Mouse (Mus musculus): ENCODE data around the gene Rras2. TPM values are rescaled to one million over a fixed set of nuclear protein-coding genes. Genes with fewer than 3 reads are reported as not detected.
A peak's percentile ranks its signal among the peaks of the same experiment; 100 is the strongest.

Gene Rras2
- polyA plus RNA-seq, 1 experiment from 2014 or later, result 25.6 TPM

DNA sequence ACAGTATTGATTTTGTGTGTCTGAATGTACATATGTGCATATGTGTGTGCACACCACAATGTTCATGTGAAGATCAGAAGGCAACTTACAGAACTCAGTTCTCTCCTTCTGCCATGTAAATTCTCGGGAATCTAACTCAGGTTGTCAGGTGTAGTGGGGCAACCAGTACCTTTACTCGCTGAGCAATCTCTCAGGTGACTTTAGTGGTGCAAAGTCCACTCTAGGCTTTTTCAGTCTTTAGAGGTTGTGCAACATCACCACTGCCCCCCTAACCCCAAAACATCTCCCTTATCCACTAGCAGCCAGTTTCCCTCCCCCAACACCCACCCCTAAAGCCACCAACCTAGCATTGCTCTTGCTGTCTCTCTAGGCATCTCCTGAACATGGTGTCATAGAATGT, 43.0 kb downstream of the Rras2 start:
- H3K27ac ChIP-seq (ENCODE audit: low read depth, low read length), result no peak overlapping the region
- H3K9me3 ChIP-seq (ENCODE audit: control insufficient read depth, low read length), result no peaks in the 10 kb centered on the region
- H3K4me2 ChIP-seq (ENCODE audit: low read depth, low read length, severe bottlenecking), result no peak overlapping the region
- no peaks in the 10 kb centered on the region for H3K27me3 ChIP-seq (ENCODE audit: control insufficient read depth, insufficient read depth, low read length)
- H3K4me3 ChIP-seq (ENCODE audit: low read depth, low read length), result no peak overlapping the region
- 92% methylated on average over 2 of the region's 2 CpGs for WGBS
- no peaks in the 10 kb centered on the region for H3K36me3 ChIP-seq (ENCODE audit: control insufficient read depth, insufficient read depth, low read length)
- no peaks in the 10 kb centered on the region; the same call in 1 of the 2 replicates for H3K4me1 ChIP-seq (replicated peaks; ENCODE audit: control insufficient read depth, insufficient read depth, low read length)
- DNase-seq (ENCODE audit: low spot score) (no peak), ATAC-seq (replicated peaks; ENCODE audit: low FRiP score) (no peak)
- H3K9ac ChIP-seq (ENCODE audit: low read length), result no peak overlapping the region

DNA sequence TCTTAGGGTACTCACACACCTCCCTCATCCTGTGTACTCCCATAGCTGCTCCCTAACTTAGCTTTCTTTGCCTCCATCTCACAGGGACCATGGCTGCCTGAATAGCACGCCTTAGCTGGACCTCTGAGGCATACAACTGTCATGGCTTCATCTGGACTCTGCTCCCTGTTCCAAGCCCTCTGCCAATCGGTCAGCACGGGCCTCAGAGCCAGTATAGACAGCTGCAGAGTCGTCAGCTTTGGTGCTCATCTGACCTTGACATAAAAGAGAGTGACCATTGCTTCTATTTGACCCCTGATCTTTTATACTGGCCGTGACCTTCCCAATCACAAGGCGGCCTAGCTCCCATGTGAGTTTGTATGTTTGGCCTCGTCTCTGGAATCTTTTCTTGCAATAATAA, 43.4 kb downstream of the Rras2 start:
- no peak overlapping the region for H3K27ac ChIP-seq (ENCODE audit: low read depth, low read length)
- no peaks in the 10 kb centered on the region for H3K9me3 ChIP-seq (ENCODE audit: control insufficient read depth, low read length)
- H3K36me3 ChIP-seq (ENCODE audit: control insufficient read depth, insufficient read depth, low read length), result no peaks in the 10 kb centered on the region
- DNase-seq (ENCODE audit: low spot score) (no peak), ATAC-seq (replicated peaks; ENCODE audit: low FRiP score) (no peak)
- H3K27me3 ChIP-seq (ENCODE audit: control insufficient read depth, insufficient read depth, low read length), result no peaks in the 10 kb centered on the region
- H3K4me3 ChIP-seq (ENCODE audit: low read depth, low read length), result no peak overlapping the region
- H3K4me2 ChIP-seq (ENCODE audit: low read depth, low read length, severe bottlenecking), result no peak overlapping the region
- 74% methylated on average over 7 of the region's 7 CpGs for WGBS
- H3K4me1 ChIP-seq (replicated peaks; ENCODE audit: control insufficient read depth, insufficient read depth, low read length), result no peaks in the 10 kb centered on the region; the same call in 1 of the 2 replicates
- H3K9ac ChIP-seq (ENCODE audit: low read length), result no peak overlapping the region

DNA sequence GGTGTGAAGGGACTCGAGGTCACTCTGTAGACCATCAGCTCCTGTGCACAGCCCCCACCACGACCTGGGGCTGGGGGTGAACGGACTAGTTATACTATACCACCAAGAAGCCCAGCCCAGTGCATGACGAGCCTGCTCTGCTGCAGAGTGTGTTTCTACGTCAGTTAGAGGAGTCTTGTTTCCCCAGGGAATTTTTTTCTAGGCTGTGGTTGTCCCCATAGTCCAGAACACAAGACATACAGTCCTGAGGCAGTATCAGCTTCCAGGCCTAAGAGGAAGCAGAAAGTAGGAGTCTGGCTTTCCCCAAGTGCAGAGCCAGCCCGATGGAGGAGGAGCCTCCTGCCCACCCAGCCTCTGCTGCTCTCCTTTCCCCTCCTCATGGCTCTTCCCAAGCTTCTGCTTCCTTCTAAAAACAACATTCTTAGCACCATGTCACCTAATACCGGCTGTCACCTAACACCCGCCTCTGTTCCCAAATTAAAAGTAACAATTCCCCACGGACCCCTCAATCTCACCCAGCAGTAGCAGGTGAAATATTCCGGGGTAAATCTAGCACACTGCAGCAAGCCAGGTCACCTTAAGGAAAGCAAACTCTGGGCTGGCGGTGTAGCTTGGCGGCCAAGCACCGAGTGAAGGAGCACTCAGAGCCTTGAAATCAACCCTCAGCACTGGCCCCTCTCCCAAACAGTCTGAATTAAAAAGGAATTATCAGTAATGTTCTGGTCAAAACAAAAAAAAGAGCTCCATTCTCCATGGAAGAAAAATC, 45.5 kb downstream of the Rras2 start:
- Histone ChIP-seq H3K4me3 (ENCODE audit: low read depth, low read length) (no peak overlapping the region), H3K27ac (ENCODE audit: low read depth, low read length) (no peak overlapping the region)

DNA sequence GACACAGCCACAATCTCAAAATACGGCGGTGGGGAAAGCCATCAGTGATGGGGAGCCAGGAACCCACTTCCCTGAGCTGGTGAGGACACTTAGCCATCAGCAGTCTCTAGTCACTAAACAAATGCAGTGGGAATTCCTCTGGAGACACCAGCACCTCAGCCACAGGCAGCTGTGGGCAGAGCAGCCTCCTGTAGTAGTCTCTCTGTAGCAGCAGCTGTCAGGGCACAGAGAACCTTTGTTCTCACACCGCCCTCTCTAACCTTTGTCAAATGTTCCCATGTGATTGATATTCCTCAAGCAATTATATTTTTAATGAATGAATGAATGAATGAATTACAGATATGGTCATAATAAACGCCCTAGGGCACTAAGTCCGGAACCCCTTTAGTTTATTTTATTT, 46.2 kb downstream of the Rras2 start:
- H3K36me3 ChIP-seq (ENCODE audit: control insufficient read depth, insufficient read depth, low read length), result no peaks in the 10 kb centered on the region
- H3K9me3 ChIP-seq (ENCODE audit: control insufficient read depth, low read length), result no peaks in the 10 kb centered on the region
- 82% methylated on average over 5 of the region's 5 CpGs for WGBS
- H3K27me3 ChIP-seq (ENCODE audit: control insufficient read depth, insufficient read depth, low read length), result no peaks in the 10 kb centered on the region
- no peak overlapping the region for H3K9ac ChIP-seq (ENCODE audit: low read length)
- ATAC-seq (replicated peaks; ENCODE audit: low FRiP score) (no peak), DNase-seq (ENCODE audit: low spot score) (no peak)
- H3K4me1 ChIP-seq (replicated peaks; ENCODE audit: control insufficient read depth, insufficient read depth, low read length), result no peaks in the 10 kb centered on the region; the same call in 1 of the 2 replicates
- no peak overlapping the region for H3K4me3 ChIP-seq (ENCODE audit: low read depth, low read length)
- H3K4me2 ChIP-seq (ENCODE audit: low read depth, low read length, severe bottlenecking), result no peak overlapping the region
- H3K27ac ChIP-seq (ENCODE audit: low read depth, low read length), result no peak overlapping the region

More for the DNA sequence above, 45.5 kb downstream of the Rras2 start:
- DNase-seq (ENCODE audit: low spot score) (no peak), ATAC-seq (replicated peaks; ENCODE audit: low FRiP score) (no peak)
- WGBS, result 47% methylated on average over 13 of the region's 13 CpGs
- Histone ChIP-seq H3K9me3 (ENCODE audit: control insufficient read depth, low read length) (no peaks in the 10 kb centered on the region), H3K27me3 (ENCODE audit: control insufficient read depth, insufficient read depth, low read length) (no peaks in the 10 kb centered on the region), H3K36me3 (ENCODE audit: control insufficient read depth, insufficient read depth, low read length) (no peaks in the 10 kb centered on the region), H3K4me1 (replicated peaks; ENCODE audit: control insufficient read depth, insufficient read depth, low read length) (no peaks in the 10 kb centered on the region; the same call in 1 of the 2 replicates), H3K4me2 (ENCODE audit: low read depth, low read length, severe bottlenecking) (no peak overlapping the region), H3K9ac (ENCODE audit: low read length) (no peak overlapping the region)

DNA sequence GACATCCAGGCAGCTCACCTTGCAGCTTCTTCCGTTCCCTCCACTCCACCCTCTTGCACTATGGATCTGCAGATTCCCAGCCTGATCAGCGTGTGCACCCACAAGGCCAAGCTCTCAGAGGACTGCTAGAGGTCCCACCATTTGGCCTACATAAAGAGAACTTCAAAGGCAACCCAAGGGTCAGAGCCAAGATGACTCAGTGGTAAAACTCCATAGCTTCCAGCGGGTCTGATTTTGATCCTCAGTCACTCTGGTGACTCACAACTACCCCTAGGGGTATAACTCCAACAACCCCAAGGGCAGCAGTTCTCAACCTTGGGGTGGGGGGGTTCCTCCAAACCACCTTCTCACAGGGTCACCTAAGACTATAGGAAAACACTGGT, 47.1 kb downstream of the Rras2 start:
- no peak overlapping the region for H3K4me2 ChIP-seq (ENCODE audit: low read depth, low read length, severe bottlenecking)
- H3K36me3 ChIP-seq (ENCODE audit: control insufficient read depth, insufficient read depth, low read length), result no peaks in the 10 kb centered on the region
- no peaks in the 10 kb centered on the region; the same call in 1 of the 2 replicates for H3K4me1 ChIP-seq (replicated peaks; ENCODE audit: control insufficient read depth, insufficient read depth, low read length)
- no peaks in the 10 kb centered on the region for H3K27me3 ChIP-seq (ENCODE audit: control insufficient read depth, insufficient read depth, low read length)
- no peak overlapping the region for H3K4me3 ChIP-seq (ENCODE audit: low read depth, low read length)
- ATAC-seq (replicated peaks; ENCODE audit: low FRiP score), result no peak
- H3K9ac ChIP-seq (ENCODE audit: low read length), result no peak overlapping the region
- H3K27ac ChIP-seq (ENCODE audit: low read depth, low read length), result no peak overlapping the region
- WGBS, result 88% methylated on average over 3 of the region's 3 CpGs
- H3K9me3 ChIP-seq (ENCODE audit: control insufficient read depth, low read length), result no peaks in the 10 kb centered on the region
- DNase-seq (ENCODE audit: low spot score), result no peak

DNA sequence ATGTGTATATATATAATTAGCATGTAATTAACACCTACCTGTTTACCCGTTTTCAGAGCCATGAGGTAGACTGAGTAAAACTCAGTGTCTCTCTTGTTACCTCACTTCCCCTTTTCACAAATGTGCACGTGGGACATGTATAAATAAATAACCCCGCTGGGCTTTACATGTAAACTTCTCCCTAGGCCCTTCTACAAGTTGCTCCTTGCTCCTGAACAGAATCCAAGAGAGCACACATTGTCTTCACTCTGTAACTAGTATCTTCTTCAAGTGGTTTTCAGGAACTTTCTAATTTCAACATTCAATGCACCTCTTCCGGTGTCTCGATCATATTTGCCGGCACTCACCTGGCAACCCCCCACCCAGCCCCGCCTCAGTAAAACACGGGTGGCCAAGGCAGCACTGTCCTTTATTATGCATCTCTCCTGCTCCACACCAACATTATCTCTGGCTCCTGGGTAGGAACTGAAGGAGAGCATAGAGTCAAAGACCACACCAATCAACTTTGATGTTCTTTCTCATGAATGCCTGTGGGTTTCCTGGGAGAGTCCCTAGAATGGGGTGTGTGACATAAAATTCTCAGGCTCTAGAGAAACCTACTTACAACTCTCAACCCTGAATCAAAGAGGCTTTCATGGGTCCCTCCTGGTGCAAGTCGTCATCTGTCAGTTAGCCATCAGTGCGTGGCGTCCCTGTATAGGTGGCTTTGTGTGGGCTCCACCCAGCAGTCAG, 47.7 kb downstream of the Rras2 start:
- WGBS, result 90% methylated on average over 11 of the region's 11 CpGs
- no peaks in the 10 kb centered on the region for H3K9me3 ChIP-seq (ENCODE audit: control insufficient read depth, low read length)
- H3K27ac ChIP-seq (ENCODE audit: low read depth, low read length), result no peak overlapping the region
- no peaks in the 10 kb centered on the region for H3K36me3 ChIP-seq (ENCODE audit: control insufficient read depth, insufficient read depth, low read length)
- H3K4me1 ChIP-seq (replicated peaks; ENCODE audit: control insufficient read depth, insufficient read depth, low read length), result peaks cover 2% of the 10 kb centered on the region; the same call in 1 of the 2 replicates
- DNase-seq (ENCODE audit: low spot score) (no peak), ATAC-seq (replicated peaks; ENCODE audit: low FRiP score) (no peak)
- H3K4me3 ChIP-seq (ENCODE audit: low read depth, low read length), result no peak overlapping the region
- no peak overlapping the region for H3K4me2 ChIP-seq (ENCODE audit: low read depth, low read length, severe bottlenecking)
- no peak overlapping the region for H3K9ac ChIP-seq (ENCODE audit: low read length)
- no peaks in the 10 kb centered on the region for H3K27me3 ChIP-seq (ENCODE audit: control insufficient read depth, insufficient read depth, low read length)

DNA sequence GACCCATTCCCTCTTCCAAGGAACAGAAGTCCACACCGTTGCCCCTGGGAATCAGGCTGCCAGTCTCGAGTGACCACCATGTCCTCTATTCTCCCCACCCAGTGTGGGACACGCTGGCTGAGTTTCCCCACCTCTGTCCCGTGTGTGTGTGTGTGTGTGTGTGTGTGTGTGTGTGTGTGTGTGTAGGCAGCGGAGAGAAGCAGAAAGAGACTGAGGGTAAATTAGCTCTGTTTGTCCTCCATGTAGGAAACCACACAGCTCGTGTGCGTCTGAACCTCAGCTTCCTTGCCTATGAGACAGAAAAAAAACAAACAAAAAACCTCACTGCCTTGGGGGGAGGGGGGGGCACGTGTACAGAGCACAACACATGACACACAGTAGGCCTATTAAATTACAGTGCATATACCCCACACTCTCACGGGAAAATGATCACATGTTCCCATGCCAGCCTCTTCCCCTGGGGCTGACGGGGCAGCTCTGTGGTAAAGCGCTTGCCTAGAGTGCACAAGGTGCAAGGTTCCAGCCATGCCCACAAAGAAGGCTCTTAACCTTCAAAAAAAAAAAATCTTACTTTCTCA, 48.5 kb downstream of the Rras2 start:
- H3K9ac ChIP-seq (ENCODE audit: low read length), result no peak overlapping the region
- WGBS, result 81% methylated on average over 10 of the region's 11 CpGs
- no peak for ATAC-seq (replicated peaks; ENCODE audit: low FRiP score)
- H3K4me1 ChIP-seq (replicated peaks; ENCODE audit: control insufficient read depth, insufficient read depth, low read length), result peaks cover 2% of the 10 kb centered on the region; the same call in 1 of the 2 replicates
- H3K36me3 ChIP-seq (ENCODE audit: control insufficient read depth, insufficient read depth, low read length), result no peaks in the 10 kb centered on the region
- H3K27me3 ChIP-seq (ENCODE audit: control insufficient read depth, insufficient read depth, low read length), result no peaks in the 10 kb centered on the region
- H3K9me3 ChIP-seq (ENCODE audit: control insufficient read depth, low read length), result no peaks in the 10 kb centered on the region
- no peak overlapping the region for H3K4me3 ChIP-seq (ENCODE audit: low read depth, low read length)
- DNase-seq (ENCODE audit: low spot score), result no peak
- no peak overlapping the region for H3K27ac ChIP-seq (ENCODE audit: low read depth, low read length)
- H3K4me2 ChIP-seq (ENCODE audit: low read depth, low read length, severe bottlenecking), result no peak overlapping the region

DNA sequence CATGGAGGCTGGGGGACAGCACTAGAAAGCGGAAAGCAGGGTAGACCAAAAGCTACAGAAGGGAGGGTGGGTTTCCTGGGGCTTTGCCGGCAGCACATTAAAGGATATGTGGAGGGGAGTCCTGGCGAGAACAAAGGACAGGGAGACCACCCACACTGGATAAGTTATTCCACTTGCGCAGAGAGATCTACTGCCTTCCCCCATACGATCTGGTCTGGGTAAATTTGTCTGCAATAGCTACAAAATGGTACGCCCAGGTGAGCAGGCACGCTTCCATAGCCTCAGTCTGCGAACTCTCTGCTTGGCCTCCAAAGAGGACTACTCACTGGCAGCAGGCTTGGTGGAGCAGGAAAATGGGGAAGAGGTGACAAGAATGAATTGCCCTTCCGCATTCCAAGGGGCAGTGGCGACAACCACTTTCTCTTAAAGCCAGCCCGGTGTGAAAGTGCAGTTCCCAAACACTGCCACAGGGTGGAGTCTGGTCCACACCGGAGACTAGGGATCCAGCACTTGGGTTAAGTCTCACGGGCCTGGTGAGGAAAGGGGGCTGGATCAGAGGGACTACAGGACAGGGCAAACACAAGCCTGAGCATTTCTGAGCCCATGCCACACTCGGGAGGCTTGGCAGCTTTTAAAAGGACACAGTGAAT, 50.9 kb downstream of the Rras2 start:
- H3K9ac ChIP-seq (ENCODE audit: low read length), result no peak overlapping the region

More for the DNA sequence above, 50.9 kb downstream of the Rras2 start:
- peaks cover 2% of the 10 kb centered on the region; the same call in 1 of the 2 replicates for H3K4me1 ChIP-seq (replicated peaks; ENCODE audit: control insufficient read depth, insufficient read depth, low read length)
- H3K27ac ChIP-seq (ENCODE audit: low read depth, low read length), result no peak overlapping the region
- H3K4me3 ChIP-seq (ENCODE audit: low read depth, low read length), result no peak overlapping the region
- H3K9me3 ChIP-seq (ENCODE audit: control insufficient read depth, low read length), result no peaks in the 10 kb centered on the region
- DNase-seq (ENCODE audit: low spot score) (peak; percentile 88), ATAC-seq (replicated peaks; ENCODE audit: low FRiP score) (peak; percentile 78)
- no peaks in the 10 kb centered on the region for H3K36me3 ChIP-seq (ENCODE audit: control insufficient read depth, insufficient read depth, low read length)
- peak overlapping the region; percentile 37; the same call in 1 of the 2 replicates for H3K4me2 ChIP-seq (ENCODE audit: low read depth, low read length, severe bottlenecking)
- no peaks in the 10 kb centered on the region for H3K27me3 ChIP-seq (ENCODE audit: control insufficient read depth, insufficient read depth, low read length)
- 16% methylated on average over 14 of the region's 14 CpGs for WGBS

Measured in forebrain, embryonic 11.5 days (tissue).